Mouse (Mus musculus) hindbrain, embryonic 13.5 days (tissue): ENCODE measurements around the gene Dnah11. TPM values are rescaled to one million over a fixed set of nuclear protein-coding genes. Genes with fewer than 3 reads are reported as not detected.

Experiments used
- polyA plus RNA-seq: library from polyadenylated mRNA; unstranded; fragments of >200 nt; fragmentation: Nextera tagmentation; extraction: Ambion mirVana; gene quantifications from 2 replicates; pipeline ENCODE4 v1.2.1, GENCODE M21; 2015

Gene Dnah11
- polyA plus RNA-seq, 1 experiment from 2014 or later, result 0.36 TPM

Other genes starting within 250 kb of the Dnah11 start
- 20.9 and 22.1 TPM in 2 replicates for gene Sp4, start 102.4 kb upstream of the Dnah11 start, polyA plus RNA-seq